Mouse (Mus musculus) heart, adult 10 weeks (tissue): ENCODE results near the gene Olfr1170. TPM values are rescaled to one million over a fixed set of nuclear protein-coding genes. Genes with fewer than 3 reads are reported as not detected.

Experiments used
- polyA plus RNA-seq: library from polyadenylated mRNA; stranded (reverse); fragments of 350-450 nt; fragmentation: Illumina TruSeq; extraction: RNeasy Lipid Tissue Mini Kit (QIAGEN cat#74804); gene quantifications from one replicate; pipeline ENCODE4 v1.2.3, GENCODE M21; 2014; ENCODE audit warnings: low read depth, low replicate concordance

The Olfr1170 gene
- not detected for polyA plus RNA-seq

GRCm38 (mm10) chr2:88228234-88228633 lies at the start of gene Olfr1170:
Gene Olfr1170 (minus strand): TSS chr2:88228334.

DNA sequence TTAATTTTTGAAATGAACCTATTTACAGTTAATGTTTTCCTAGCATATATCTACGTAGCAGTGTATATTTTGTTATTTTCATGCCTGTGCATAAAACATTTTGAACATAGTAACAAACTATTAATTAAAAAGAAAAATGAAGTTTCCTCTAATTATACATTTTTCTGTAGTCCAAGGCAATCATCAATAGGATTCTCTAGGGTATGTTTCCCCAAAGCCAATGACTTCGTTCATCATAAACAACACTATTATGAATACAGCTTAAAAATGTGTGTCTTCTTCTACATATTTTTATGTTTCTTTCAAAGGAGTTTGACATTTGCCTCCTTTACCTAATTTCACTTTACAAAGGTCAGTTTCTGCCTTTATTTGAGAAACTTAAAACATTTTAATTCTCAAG lies 46.6 kb downstream of the Olfr1170 start, which contains the start of gene Olfr1168:
Olfr1168 (plus strand) TSS at position 301 of the 400 bp plus-strand sequence.

Other genes with a start within 250 kb of the Olfr1170 start
- gene Olfr1158, start 238.2 kb downstream of the Olfr1170 start, polyA plus RNA-seq: not detected
- not detected for gene Olfr1160, start 220.1 kb downstream of the Olfr1170 start, polyA plus RNA-seq
- gene Olfr1161, start 205.6 kb downstream of the Olfr1170 start, polyA plus RNA-seq: not detected
- not detected for gene Olfr73, start 190.6 kb downstream of the Olfr1170 start, polyA plus RNA-seq
- gene Olfr1162, start 177.2 kb downstream of the Olfr1170 start, polyA plus RNA-seq: not detected
- not detected for gene Olfr1163, start 156.5 kb downstream of the Olfr1170 start, polyA plus RNA-seq
- not detected for gene Olfr1164, start 134.4 kb downstream of the Olfr1170 start, polyA plus RNA-seq
- not detected for gene Olfr1166, start 100.1 kb downstream of the Olfr1170 start, polyA plus RNA-seq
- gene Olfr1167, start 73.1 kb downstream of the Olfr1170 start, polyA plus RNA-seq: not detected
- not detected for gene Olfr1168, start 46.5 kb downstream of the Olfr1170 start, polyA plus RNA-seq
- not detected for gene Olfr1173, start 51.5 kb upstream of the Olfr1170 start, polyA plus RNA-seq
- gene Olfr1174-ps, start 86.8 kb upstream of the Olfr1170 start, polyA plus RNA-seq: not detected
- gene Olfr1175-ps, start 98.9 kb upstream of the Olfr1170 start, polyA plus RNA-seq: not detected
- gene Olfr1176, start 108.4 kb upstream of the Olfr1170 start, polyA plus RNA-seq: not detected
- gene Olfr1177-ps, start 118.2 kb upstream of the Olfr1170 start, polyA plus RNA-seq: not detected
- not detected for gene Olfr1178, start 158.7 kb upstream of the Olfr1170 start, polyA plus RNA-seq
- gene Olfr1179, start 178.1 kb upstream of the Olfr1170 start, polyA plus RNA-seq: not detected
- gene Olfr1180, start 190.8 kb upstream of the Olfr1170 start, polyA plus RNA-seq: not detected
- gene Olfr1181, start 197.8 kb upstream of the Olfr1170 start, polyA plus RNA-seq: not detected
- not detected for gene Gm13757, start 220.8 kb upstream of the Olfr1170 start, polyA plus RNA-seq
- not detected for gene Olfr1183, start 226.5 kb upstream of the Olfr1170 start, polyA plus RNA-seq